Mouse (Mus musculus): ENCODE measurements at regions not wholly inside any gene's neighbourhood (a gene's known extent, or its start where the extent isn't known, plus 50 kb on each side); places are given as distances from the start of the nearest gene placed in this dataset.

DNA sequence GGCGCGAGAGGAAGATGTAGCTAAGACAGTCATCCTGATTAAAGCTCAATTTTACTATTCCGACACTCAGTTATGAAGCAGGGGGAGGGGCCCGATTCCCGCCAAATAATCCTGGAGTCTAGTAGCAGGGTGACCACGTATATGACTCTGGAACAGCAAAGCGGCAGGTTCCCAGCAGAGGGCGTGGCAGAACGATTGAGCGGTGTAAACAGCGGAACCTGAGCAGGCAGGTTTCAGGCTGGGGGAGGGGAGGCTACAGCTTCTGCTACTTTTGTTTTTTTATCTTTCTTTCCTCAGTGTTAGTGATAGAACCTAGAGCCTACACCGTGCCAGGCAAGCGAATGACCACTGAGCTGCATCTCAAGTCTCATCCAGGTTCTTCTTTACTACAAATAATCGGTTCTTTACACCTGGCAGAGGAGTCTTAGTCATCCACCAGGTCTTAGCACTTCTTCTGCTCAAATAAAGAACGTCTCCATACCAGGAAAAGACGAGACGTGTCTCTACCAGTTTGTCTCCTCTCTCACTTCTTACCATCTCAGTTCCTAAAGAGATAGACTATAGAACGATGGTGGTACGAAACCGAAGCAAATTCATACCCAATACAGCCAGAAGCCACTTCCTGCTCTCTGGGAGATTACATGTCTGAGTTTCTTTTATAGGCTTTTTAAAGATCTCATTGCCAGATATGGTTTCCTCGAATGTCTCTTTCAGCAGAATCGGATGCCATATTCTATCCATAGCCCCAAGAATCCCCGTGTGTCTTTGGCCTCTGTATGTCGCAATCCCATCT, 100.2 kb upstream of the Ppm1h start:
- H3K4me2 ChIP-seq (ENCODE audit: low read length), result no peak overlapping the region
- no peak overlapping the region for H3K27ac ChIP-seq (ENCODE audit: low read length)
- H3K4me3 ChIP-seq (replicated peaks; ENCODE audit: low read length), result no peak overlapping the region
- no peak overlapping the region for H3K9ac ChIP-seq (replicated peaks; ENCODE audit: low read depth, low read length)
- no peak for ATAC-seq
- no peaks in the 10 kb centered on the region for H3K4me1 ChIP-seq (replicated peaks; ENCODE audit: control insufficient read depth, insufficient read depth, low read length)
- H3K9me3 ChIP-seq (ENCODE audit: control insufficient read depth, low read length), result no peaks in the 10 kb centered on the region
- WGBS, result 68% methylated on average over 24 of the region's 24 CpGs
- no peaks in the 10 kb centered on the region for H3K36me3 ChIP-seq (ENCODE audit: control insufficient read depth, insufficient read depth)
- H3K27me3 ChIP-seq (replicated peaks; ENCODE audit: control insufficient read depth, insufficient read depth, low read length), result no peaks in the 10 kb centered on the region

DNA sequence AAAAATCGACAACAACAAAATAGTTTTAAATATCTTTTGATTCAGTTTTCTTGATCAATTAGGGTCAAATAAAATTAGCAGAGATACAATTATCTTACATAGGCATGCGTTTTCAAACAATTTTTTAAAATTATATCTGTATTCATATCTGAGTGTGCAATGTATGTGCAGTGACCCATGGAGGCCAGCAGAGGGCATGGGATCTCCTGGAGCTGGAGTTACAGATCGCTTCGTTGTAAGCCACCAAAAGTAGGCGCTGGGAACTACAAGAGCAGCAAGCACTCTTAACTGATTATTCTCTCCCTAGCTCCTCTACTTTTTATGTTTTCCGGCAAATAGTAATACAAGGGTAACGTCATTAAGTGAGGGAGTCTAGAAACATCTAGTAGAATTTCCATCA, 97.5 kb upstream of the Ppm1h start:
- Histone ChIP-seq H3K9ac (replicated peaks; ENCODE audit: low read depth, low read length) (no peak overlapping the region), H3K4me1 (replicated peaks; ENCODE audit: control insufficient read depth, insufficient read depth, low read length) (no peaks in the 10 kb centered on the region), H3K27ac (ENCODE audit: low read length) (no peak overlapping the region), H3K27me3 (replicated peaks; ENCODE audit: control insufficient read depth, insufficient read depth, low read length) (no peaks in the 10 kb centered on the region), H3K4me2 (ENCODE audit: low read length) (no peak overlapping the region), H3K4me3 (replicated peaks; ENCODE audit: low read length) (no peak overlapping the region), H3K36me3 (ENCODE audit: control insufficient read depth, insufficient read depth) (no peaks in the 10 kb centered on the region), H3K9me3 (ENCODE audit: control insufficient read depth, low read length) (no peaks in the 10 kb centered on the region)
- ATAC-seq, result no peak
- WGBS, result 91% methylated on average over 7 of the region's 7 CpGs

DNA sequence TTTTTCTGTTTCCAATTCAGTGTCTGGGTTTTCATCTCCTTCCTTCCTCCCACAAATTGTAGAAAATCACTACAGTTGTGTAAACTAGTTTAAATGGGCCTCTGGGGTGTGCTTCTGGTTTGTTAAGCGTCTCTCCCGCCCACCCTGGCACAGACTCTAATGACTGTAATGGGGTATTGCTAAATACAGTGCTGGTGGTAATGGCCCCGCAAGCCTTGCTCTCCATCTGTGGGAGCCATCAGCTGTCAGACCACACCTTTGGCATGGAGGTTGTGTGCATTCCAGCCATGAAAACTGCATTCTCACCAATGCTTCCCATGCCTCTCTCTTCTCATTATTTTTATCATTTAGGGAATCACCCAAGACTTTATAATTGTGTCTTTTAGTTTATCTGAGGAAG, 91.0 kb upstream of the Ppm1h start:
- no peak for ATAC-seq
- WGBS, result 44% methylated on average over 3 of the region's 3 CpGs
- Histone ChIP-seq H3K27me3 (replicated peaks; ENCODE audit: control insufficient read depth, insufficient read depth, low read length) (no peaks in the 10 kb centered on the region), H3K9ac (replicated peaks; ENCODE audit: low read depth, low read length) (no peak overlapping the region), H3K4me2 (ENCODE audit: low read length) (no peak overlapping the region), H3K4me1 (replicated peaks; ENCODE audit: control insufficient read depth, insufficient read depth, low read length) (no peaks in the 10 kb centered on the region), H3K27ac (ENCODE audit: low read length) (no peak overlapping the region), H3K4me3 (replicated peaks; ENCODE audit: low read length) (no peak overlapping the region), H3K9me3 (ENCODE audit: control insufficient read depth, low read length) (no peaks in the 10 kb centered on the region), H3K36me3 (ENCODE audit: control insufficient read depth, insufficient read depth) (no peaks in the 10 kb centered on the region)

DNA sequence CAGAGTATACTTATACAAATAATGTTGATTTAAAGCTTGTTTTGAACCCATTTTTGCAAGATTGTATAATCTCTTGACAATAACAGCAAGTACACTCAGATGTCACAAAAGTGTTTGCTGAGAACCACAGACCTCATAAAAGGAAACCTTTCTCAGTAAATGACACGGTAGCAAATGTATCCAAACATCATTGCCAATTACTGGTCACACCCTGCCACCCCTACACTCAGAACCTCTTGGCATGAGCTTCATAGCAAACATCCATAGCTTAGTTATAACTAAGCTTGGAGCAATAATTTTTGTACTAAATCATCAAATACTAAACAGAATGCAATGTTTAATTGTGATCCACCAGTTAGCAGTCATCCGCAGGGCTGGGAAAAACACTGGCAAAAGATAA, 79.1 kb upstream of the Ppm1h start:
- H3K27ac ChIP-seq (ENCODE audit: low read length), result no peak overlapping the region
- no peak overlapping the region for H3K4me2 ChIP-seq (ENCODE audit: low read length)
- 93% methylated on average over 2 of the region's 2 CpGs for WGBS
- H3K27me3 ChIP-seq (replicated peaks; ENCODE audit: control insufficient read depth, insufficient read depth, low read length), result no peaks in the 10 kb centered on the region
- H3K36me3 ChIP-seq (ENCODE audit: control insufficient read depth, insufficient read depth), result no peaks in the 10 kb centered on the region
- ATAC-seq, result no peak
- 0 out of 2 replicates have a peak, but pooled peaks cover 5% of the 10 kb centered on the region for H3K4me1 ChIP-seq (replicated peaks; ENCODE audit: control insufficient read depth, insufficient read depth, low read length)
- H3K9ac ChIP-seq (replicated peaks; ENCODE audit: low read depth, low read length), result no peak overlapping the region
- no peaks in the 10 kb centered on the region for H3K9me3 ChIP-seq (ENCODE audit: control insufficient read depth, low read length)
- H3K4me3 ChIP-seq (replicated peaks; ENCODE audit: low read length), result no peak overlapping the region

DNA sequence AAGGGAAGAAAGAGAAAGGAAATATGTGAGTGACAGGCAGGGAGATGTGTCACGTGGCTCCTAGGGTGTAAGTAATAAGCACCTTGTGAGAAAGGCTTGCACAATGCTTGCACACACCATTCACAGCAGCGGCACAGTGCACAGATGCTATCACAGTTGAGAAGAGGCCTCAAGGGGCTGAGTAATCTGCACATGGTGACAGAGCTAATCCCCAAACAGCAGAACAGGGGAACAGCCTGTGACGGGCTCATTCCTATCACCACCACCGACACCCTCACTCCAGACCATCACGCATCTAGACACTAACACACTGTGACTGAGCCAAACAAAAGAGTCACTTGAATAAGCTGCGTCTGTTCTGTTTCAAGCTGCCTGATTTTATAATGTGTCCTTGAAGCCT, 76.2 kb upstream of the Ppm1h start:
- peak; percentile 77 for ATAC-seq
- Histone ChIP-seq H3K36me3 (ENCODE audit: control insufficient read depth, insufficient read depth) (no peaks in the 10 kb centered on the region), H3K4me2 (ENCODE audit: low read length) (no peak overlapping the region), H3K27me3 (replicated peaks; ENCODE audit: control insufficient read depth, insufficient read depth, low read length) (no peaks in the 10 kb centered on the region), H3K4me1 (replicated peaks; ENCODE audit: control insufficient read depth, insufficient read depth, low read length) (0 out of 2 replicates have a peak, but pooled peaks cover 5% of the 10 kb centered on the region), H3K4me3 (replicated peaks; ENCODE audit: low read length) (no peak overlapping the region), H3K27ac (ENCODE audit: low read length) (no peak overlapping the region), H3K9ac (replicated peaks; ENCODE audit: low read depth, low read length) (no peak overlapping the region), H3K9me3 (ENCODE audit: control insufficient read depth, low read length) (no peaks in the 10 kb centered on the region)
- 22% methylated on average over 6 of the region's 6 CpGs for WGBS

DNA sequence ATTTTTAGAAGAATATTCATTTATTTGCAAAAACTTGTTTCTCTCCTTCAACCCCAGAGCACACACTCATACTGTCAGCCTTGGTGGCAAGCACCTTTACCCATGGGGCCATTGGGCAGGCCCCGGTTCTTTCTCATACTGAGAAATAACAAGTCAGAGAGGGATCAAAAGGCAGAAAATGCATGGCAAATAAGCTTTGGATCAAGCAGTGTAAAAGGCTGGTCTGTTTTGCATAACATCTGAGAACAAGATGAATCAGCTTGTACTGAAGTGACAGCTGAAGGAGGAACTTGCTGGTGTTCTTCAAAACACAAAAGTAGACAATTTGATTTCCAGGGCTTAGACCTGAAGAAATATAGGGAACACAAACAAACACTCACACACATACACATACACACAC, 74.6 kb upstream of the Ppm1h start:
- Histone ChIP-seq H3K4me3 (replicated peaks; ENCODE audit: low read length) (no peak overlapping the region), H3K27ac (ENCODE audit: low read length) (no peak overlapping the region), H3K36me3 (ENCODE audit: control insufficient read depth, insufficient read depth) (no peaks in the 10 kb centered on the region), H3K4me2 (ENCODE audit: low read length) (no peak overlapping the region), H3K4me1 (replicated peaks; ENCODE audit: control insufficient read depth, insufficient read depth, low read length) (0 out of 2 replicates have a peak, but pooled peaks cover 5% of the 10 kb centered on the region), H3K9ac (replicated peaks; ENCODE audit: low read depth, low read length) (no peak overlapping the region), H3K9me3 (ENCODE audit: control insufficient read depth, low read length) (no peaks in the 10 kb centered on the region), H3K27me3 (replicated peaks; ENCODE audit: control insufficient read depth, insufficient read depth, low read length) (no peaks in the 10 kb centered on the region)
- no peak for ATAC-seq
- WGBS, result 66% methylated on average over 1 of the region's 1 CpGs

DNA sequence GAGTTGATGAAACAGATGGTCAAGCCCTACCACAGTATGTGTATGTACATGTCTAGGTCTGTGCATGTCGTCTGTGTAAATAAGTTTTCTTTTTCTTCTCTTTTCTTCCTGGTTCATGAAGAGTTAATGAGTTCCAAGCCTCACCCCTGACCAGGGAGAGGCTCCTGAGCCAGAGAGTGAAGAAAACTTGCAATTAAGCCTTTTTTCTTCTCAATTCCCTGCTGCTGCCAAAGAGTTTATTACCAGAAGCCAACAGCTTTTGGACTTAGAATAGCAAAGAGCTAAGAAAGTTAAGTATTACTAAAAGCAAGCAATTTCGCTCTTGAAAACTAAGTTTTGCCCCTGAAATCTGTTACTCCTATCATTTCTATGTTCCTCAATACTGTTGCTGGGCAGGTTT, 65.3 kb upstream of the Ppm1h start:
- H3K9ac ChIP-seq (replicated peaks; ENCODE audit: low read depth, low read length), result no peak overlapping the region
- no peak overlapping the region for H3K27ac ChIP-seq (ENCODE audit: low read length)
- H3K9me3 ChIP-seq (ENCODE audit: control insufficient read depth, low read length), result no peaks in the 10 kb centered on the region
- H3K27me3 ChIP-seq (replicated peaks; ENCODE audit: control insufficient read depth, insufficient read depth, low read length), result no peaks in the 10 kb centered on the region
- WGBS, result 69% methylated on average over 2 of the region's 2 CpGs
- H3K4me1 ChIP-seq (replicated peaks; ENCODE audit: control insufficient read depth, insufficient read depth, low read length), result 0 out of 2 replicates have a peak, but pooled peaks cover 2% of the 10 kb centered on the region
- H3K36me3 ChIP-seq (ENCODE audit: control insufficient read depth, insufficient read depth), result no peaks in the 10 kb centered on the region
- ATAC-seq, result no peak
- no peak overlapping the region for H3K4me2 ChIP-seq (ENCODE audit: low read length)
- no peak overlapping the region for H3K4me3 ChIP-seq (replicated peaks; ENCODE audit: low read length)

DNA sequence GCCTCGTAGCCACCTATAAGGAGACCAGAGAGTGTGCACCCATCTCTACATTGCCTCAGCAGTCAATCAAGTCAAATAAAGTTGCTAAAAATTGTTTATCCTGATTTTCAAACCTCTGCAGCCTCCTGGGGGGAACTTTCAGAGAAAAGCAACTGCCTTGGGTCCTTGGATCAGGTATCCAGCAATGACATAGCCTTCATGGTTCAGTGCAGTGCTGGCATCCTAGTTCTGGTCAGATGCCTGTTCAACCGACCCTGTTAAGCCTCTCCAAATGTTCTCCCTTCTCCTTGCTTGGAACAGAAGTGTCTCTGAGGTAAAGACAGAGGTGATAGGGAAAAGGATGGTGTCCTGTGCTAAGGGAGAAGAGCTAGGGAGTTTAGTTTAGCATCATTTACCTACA, 64.7 kb upstream of the Ppm1h start:
- 57% methylated on average over 2 of the region's 2 CpGs for WGBS
- Histone ChIP-seq H3K9ac (replicated peaks; ENCODE audit: low read depth, low read length) (no peak overlapping the region), H3K4me2 (ENCODE audit: low read length) (no peak overlapping the region), H3K27me3 (replicated peaks; ENCODE audit: control insufficient read depth, insufficient read depth, low read length) (no peaks in the 10 kb centered on the region), H3K27ac (ENCODE audit: low read length) (no peak overlapping the region), H3K4me3 (replicated peaks; ENCODE audit: low read length) (no peak overlapping the region), H3K36me3 (ENCODE audit: control insufficient read depth, insufficient read depth) (no peaks in the 10 kb centered on the region), H3K9me3 (ENCODE audit: control insufficient read depth, low read length) (no peaks in the 10 kb centered on the region), H3K4me1 (replicated peaks; ENCODE audit: control insufficient read depth, insufficient read depth, low read length) (0 out of 2 replicates have a peak, but pooled peaks cover 2% of the 10 kb centered on the region)
- ATAC-seq, result no peak

DNA sequence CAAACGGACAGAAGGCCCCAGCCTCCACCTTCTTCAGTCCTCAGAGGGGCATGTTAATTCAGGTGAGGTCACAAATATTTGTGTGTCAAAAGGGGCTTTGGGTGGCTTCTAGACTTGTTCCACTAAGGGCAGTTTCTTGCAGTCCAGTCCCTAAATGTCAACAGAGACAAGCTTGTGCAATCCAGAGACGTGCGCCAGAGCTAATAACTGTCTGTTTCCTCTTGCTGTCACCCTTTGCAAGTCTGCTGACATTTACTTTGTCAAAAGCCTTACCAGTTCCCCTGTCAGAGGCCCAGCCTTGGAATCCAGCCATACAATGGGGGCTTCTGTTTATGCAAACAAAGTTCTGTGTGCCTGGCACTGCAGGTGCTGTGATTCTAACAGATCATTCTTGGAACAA, 63.8 kb upstream of the Ppm1h start:
- Histone ChIP-seq H3K27ac (ENCODE audit: low read length) (no peak overlapping the region), H3K4me3 (replicated peaks; ENCODE audit: low read length) (no peak overlapping the region), H3K36me3 (ENCODE audit: control insufficient read depth, insufficient read depth) (no peaks in the 10 kb centered on the region), H3K27me3 (replicated peaks; ENCODE audit: control insufficient read depth, insufficient read depth, low read length) (no peaks in the 10 kb centered on the region), H3K4me2 (ENCODE audit: low read length) (no peak overlapping the region), H3K4me1 (replicated peaks; ENCODE audit: control insufficient read depth, insufficient read depth, low read length) (0 out of 2 replicates have a peak, but pooled peaks cover 2% of the 10 kb centered on the region), H3K9ac (replicated peaks; ENCODE audit: low read depth, low read length) (no peak overlapping the region), H3K9me3 (ENCODE audit: control insufficient read depth, low read length) (no peaks in the 10 kb centered on the region)
- ATAC-seq, result no peak
- 45% methylated on average over 3 of the region's 3 CpGs for WGBS

DNA sequence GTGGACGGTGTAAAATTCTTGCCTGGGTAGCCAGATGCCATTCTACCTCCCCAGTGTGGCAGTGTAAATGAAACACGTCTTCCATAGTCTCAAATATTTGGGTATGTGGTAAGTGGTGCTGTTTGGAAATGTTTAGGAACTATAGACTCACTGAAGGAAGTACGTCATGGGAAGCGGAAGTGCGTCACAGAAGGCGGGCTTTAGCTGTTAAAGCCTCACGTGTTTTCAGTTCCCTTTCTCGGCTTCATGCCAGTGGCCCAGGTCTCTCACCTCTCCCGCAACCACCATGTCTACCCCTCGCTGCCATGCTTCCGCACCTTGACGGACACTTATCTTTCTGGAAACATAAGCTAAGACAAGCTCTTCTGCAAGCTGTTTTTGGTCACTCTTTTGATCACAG, 62.9 kb upstream of the Ppm1h start:
- Histone ChIP-seq H3K4me2 (ENCODE audit: low read length) (no peak overlapping the region), H3K27ac (ENCODE audit: low read length) (no peak overlapping the region), H3K36me3 (ENCODE audit: control insufficient read depth, insufficient read depth) (no peaks in the 10 kb centered on the region), H3K9ac (replicated peaks; ENCODE audit: low read depth, low read length) (no peak overlapping the region), H3K9me3 (ENCODE audit: control insufficient read depth, low read length) (no peaks in the 10 kb centered on the region), H3K4me1 (replicated peaks; ENCODE audit: control insufficient read depth, insufficient read depth, low read length) (0 out of 2 replicates have a peak, but pooled peaks cover 2% of the 10 kb centered on the region), H3K27me3 (replicated peaks; ENCODE audit: control insufficient read depth, insufficient read depth, low read length) (no peaks in the 10 kb centered on the region), H3K4me3 (replicated peaks; ENCODE audit: low read length) (no peak overlapping the region)
- no peak for ATAC-seq
- WGBS, result 96% methylated on average over 12 of the region's 12 CpGs

Data from forebrain, embryonic 16.5 days (tissue).